Mouse (Mus musculus) heart, embryonic 14.5 days (tissue): Measurements from ENCODE around the gene Dhx34. TPM values are rescaled to one million over a fixed set of nuclear protein-coding genes. Genes with fewer than 3 reads are reported as not detected.

Experiments used
- ATAC-seq: fragments of 200-750 bp; cut with Nextera tagmentation; 2 replicates; pipeline ENCODE4 v1.8.0; 2017; ENCODE audit warnings: low read depth, moderate TSS enrichment; ENCODE audit not compliant: insufficient number of reproducible peaks, insufficient read depth, low FRiP score
- H3K27ac ChIP-seq, 2 experiments: fragments of 200-500 bp in 1 of 2; fragments of 300-500 bp in 1 of 2; sonication (generic) in 1 of 2; replicated peaks in 1 of 2; 2 replicates each; pipeline ENCODE4 v1.5.1; 2012 to 2014; ENCODE audit warnings: low read depth in 2 of 2, low read length in 2 of 2, control low read depth in 1 of 2, mild to moderate bottlenecking in 1 of 2, mixed read lengths in 1 of 2; ENCODE audit not compliant: control insufficient read depth in 1 of 2, insufficient read depth in 1 of 2
- H3K27me3 ChIP-seq: fragments of 300-500 bp; sonication (generic); 2 replicates; pipeline ENCODE4 v1.6.1; 2014; ENCODE audit warnings: mild to moderate bottlenecking, low read length, control low read depth; ENCODE audit not compliant: control insufficient read depth, insufficient read depth
- H3K36me3 ChIP-seq: fragments of 300-500 bp; sonication (generic); 2 replicates; pipeline ENCODE4 v1.6.1; 2014; ENCODE audit warnings: mild to moderate bottlenecking, control low read depth, low read length, mixed read lengths; ENCODE audit not compliant: control insufficient read depth, insufficient read depth
- H3K4me1 ChIP-seq, 2 experiments: fragments of 200-500 bp in 1 of 2; fragments of 300-500 bp in 1 of 2; sonication (generic) in 1 of 2; 2 replicates each; pipeline ENCODE4 v1.6.1; 2012 to 2014; ENCODE audit warnings: low read length in 2 of 2, control low read depth in 1 of 2, mixed read lengths in 1 of 2; ENCODE audit not compliant: control insufficient read depth in 2 of 2, insufficient read depth in 2 of 2
- H3K4me2 ChIP-seq: fragments of 300-500 bp; sonication (generic); 2 replicates; pipeline ENCODE4 v1.6.1; 2014; ENCODE audit warnings: mild to moderate bottlenecking, low read length
- H3K4me3 ChIP-seq, 2 experiments: fragments of 200-500 bp in 1 of 2; fragments of 300-500 bp in 1 of 2; sonication (generic) in 1 of 2; 2 replicates each; pipeline ENCODE4 v1.5.1; 2012 to 2014; ENCODE audit warnings: low read length in 2 of 2, mild to moderate bottlenecking in 2 of 2, control low read depth in 1 of 2, low read depth in 1 of 2, moderate library complexity in 1 of 2; ENCODE audit not compliant: control insufficient read depth in 1 of 2, insufficient read depth in 1 of 2
- H3K9ac ChIP-seq: fragments of 300-500 bp; sonication (generic); 2 replicates; pipeline ENCODE4 v1.6.1; 2014; ENCODE audit warnings: mild to moderate bottlenecking, low read length
- H3K9me3 ChIP-seq: fragments of 300-500 bp; sonication (generic); 2 replicates; pipeline ENCODE4 v1.6.1; 2016; ENCODE audit warnings: low read length, control low read depth; ENCODE audit not compliant: control insufficient read depth
- WGBS: fragments of 180-500 bp; shearing (Covaris S2); extraction: QIAGEN DNeasy Blood & Tissue Kit; methylation state at CpG from one replicate; pipeline ENCODE4 v1.1.7; 2014; 5-methylcytosine and 5-hydroxymethylcytosine counted together
- polyA plus RNA-seq: library from polyadenylated mRNA; unstranded; fragments of >200 nt; fragmentation: Nextera tagmentation; extraction: Ambion mirVana; gene quantifications from 2 replicates; pipeline ENCODE4 v1.2.1, GENCODE M21; 2014

The Dhx34 gene
- polyA plus RNA-seq, 1 experiment from 2014 or later: 7.8 TPM

DNA sequence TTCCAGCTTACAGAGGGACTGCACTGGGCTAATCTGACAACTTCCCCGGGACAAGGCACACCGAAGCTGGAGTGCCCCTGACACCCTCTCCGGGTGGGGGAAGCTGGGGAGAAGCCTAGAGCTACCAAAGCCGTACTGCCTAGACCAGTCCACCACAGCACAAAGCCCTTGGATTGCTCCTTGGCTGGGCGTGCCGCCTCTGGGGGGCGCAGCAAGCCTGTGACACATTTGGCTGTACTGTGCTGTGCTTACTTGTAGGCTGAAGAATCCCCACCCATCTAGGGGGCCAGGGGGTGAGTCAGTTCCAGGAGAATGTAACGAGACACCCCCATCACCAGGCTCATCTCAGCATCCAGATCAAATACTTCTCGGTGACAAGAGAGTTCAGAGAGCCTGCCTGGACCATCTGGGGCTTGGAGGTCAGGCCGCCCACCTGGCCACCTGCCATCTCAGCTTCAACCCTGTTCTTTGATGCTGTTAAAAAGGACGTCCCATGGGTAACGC lies 10.9 kb downstream of the Dhx34 start:
- H3K27ac ChIP-seq: no peak overlapping the region
- H3K4me3 ChIP-seq: no peak overlapping the region
- 67% methylated on average over 12 of the region's 12 CpGs for WGBS
- H3K4me1 ChIP-seq: no peaks in the 10 kb centered on the region
- H3K9ac ChIP-seq: no peak overlapping the region
- H3K27me3 ChIP-seq: no peaks in the 10 kb centered on the region
- ATAC-seq: no peak; the same call in 1 of the 2 replicates
- H3K9me3 ChIP-seq: no peaks in the 10 kb centered on the region
- H3K4me2 ChIP-seq: no peak overlapping the region
- H3K36me3 ChIP-seq: peaks cover 81% of the 10 kb centered on the region

DNA sequence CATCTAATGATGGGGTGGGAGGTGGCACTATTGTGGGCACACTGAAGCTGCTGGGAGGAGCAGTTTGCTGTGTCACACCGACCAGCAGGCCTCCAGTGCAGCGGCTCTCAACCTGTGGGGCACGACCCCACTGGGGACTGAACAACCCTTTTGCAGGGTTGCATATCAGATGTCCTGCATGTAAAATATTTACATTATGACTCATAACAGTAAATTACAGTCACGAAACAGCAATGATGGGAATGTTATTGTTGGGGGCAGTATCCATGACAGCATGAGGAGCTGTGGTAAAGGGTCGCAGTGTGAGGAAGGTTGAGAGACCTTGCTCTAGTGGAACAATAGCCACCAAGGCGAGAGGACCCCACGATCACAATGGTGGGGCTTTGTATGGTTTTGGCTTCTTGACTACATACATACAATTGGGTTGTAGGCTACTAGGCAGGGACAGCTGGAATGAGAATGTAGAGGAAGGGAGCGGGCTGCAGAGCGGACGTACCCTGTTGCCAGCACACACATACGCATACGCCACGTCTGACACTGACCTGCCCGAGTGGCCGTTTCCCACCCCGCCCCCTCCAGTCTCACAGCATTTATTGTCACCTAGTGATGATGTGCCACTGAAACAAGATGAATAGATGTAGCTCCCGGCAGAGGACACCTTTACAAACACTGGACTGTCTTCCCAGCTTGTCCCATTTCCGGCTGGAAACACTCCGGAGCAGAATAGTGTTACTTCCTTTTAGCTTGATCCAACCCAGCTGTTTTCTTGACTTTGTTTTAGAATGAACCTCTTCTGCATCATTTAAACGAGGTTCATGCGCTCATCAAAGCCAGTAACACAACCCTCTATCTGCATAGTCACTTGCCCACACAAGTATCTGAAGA lies 12.8 kb downstream of the Dhx34 start:
- no peak for ATAC-seq
- Histone ChIP-seq H3K9ac (no peak overlapping the region), H3K4me1 (no peaks in the 10 kb centered on the region), H3K4me2 (no peak overlapping the region), H3K4me3 (no peak overlapping the region), H3K36me3 (peaks cover 81% of the 10 kb centered on the region), H3K27me3 (no peaks in the 10 kb centered on the region), H3K27ac (no peak overlapping the region), H3K9me3 (no peaks in the 10 kb centered on the region)
- WGBS: 81% methylated on average over 21 of the region's 21 CpGs

DNA sequence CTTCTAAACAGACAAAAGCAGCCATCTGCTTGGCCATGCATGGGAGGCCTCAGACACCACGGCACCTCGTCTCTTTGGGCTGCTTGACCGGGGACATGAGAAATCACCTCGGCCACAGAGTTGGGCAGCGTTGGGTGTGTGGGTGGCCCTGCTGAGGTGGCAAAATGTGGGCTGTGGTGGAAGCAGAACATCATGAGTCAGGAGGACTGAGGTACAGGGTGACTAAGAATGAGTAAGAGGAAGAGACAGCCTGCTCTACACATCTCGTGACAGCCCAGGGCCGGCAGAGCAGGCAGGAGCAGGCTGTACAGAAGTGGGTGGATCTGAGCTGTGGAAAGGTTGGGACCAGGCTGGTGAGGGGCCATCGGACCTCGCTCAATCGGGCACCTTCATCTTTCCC lies 14.3 kb downstream of the Dhx34 start:
- Histone ChIP-seq H3K4me3 (no peak overlapping the region), H3K27me3 (no peaks in the 10 kb centered on the region), H3K4me1 (no peaks in the 10 kb centered on the region), H3K27ac (no peak overlapping the region), H3K4me2 (no peak overlapping the region), H3K9me3 (no peaks in the 10 kb centered on the region), H3K36me3 (peaks cover 81% of the 10 kb centered on the region), H3K9ac (no peak overlapping the region)
- ATAC-seq: no peak
- 82% methylated on average over 10 of the region's 10 CpGs for WGBS

DNA sequence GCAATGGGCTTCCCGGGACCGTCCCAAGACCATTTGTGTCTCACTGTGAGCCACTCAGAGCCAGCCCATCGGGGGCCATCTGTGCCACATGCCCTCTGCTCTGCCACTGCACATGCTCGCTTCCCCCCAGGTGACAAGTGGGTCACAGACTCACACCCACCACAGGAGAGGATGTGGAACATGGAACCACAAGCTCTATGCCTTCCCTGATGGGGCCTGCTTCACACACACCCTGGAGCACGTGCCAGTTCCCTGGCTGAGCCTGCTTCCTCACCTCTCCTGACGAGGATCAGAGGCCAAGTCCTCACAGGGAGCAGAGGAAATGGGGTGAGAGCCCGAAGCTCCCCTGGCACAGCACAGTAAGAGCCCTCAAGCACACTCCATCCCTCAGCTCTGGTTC lies 14.8 kb downstream of the Dhx34 start:
- no peaks in the 10 kb centered on the region for H3K9me3 ChIP-seq
- WGBS: 77% methylated on average over 7 of the region's 7 CpGs
- H3K36me3 ChIP-seq: peaks cover 82% of the 10 kb centered on the region
- no peak overlapping the region for H3K4me3 ChIP-seq
- no peak overlapping the region for H3K27ac ChIP-seq
- no peak for ATAC-seq
- no peaks in the 10 kb centered on the region for H3K27me3 ChIP-seq
- no peaks in the 10 kb centered on the region for H3K4me1 ChIP-seq
- no peak overlapping the region for H3K4me2 ChIP-seq
- no peak overlapping the region for H3K9ac ChIP-seq

DNA sequence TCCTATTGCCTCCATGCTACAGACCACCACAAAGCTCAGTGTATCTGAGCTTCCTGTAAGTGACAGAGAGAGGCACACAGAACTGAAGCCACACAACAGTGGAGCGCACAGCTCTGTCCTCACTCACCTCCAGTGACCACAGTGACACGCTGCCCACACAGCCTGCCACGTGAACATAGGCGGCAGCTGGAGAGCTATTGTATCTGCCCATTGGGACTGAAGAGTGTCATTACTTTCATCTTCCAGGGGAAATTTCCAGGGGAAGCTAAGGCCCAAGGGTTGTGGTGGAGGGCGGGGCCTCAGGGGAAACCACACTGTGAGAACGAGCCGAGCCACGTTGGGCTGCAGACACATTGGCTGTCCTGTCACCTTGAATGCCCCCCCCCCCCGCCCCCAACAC lies 17.0 kb downstream of the Dhx34 start:
- H3K4me2 ChIP-seq: no peak overlapping the region
- no peak overlapping the region for H3K9ac ChIP-seq
- no peaks in the 10 kb centered on the region for H3K9me3 ChIP-seq
- no peak; the same call in 1 of the 2 replicates for ATAC-seq
- no peak overlapping the region for H3K4me3 ChIP-seq
- 89% methylated on average over 8 of the region's 9 CpGs for WGBS
- no peaks in the 10 kb centered on the region for H3K4me1 ChIP-seq
- H3K36me3 ChIP-seq: peaks cover 83% of the 10 kb centered on the region
- H3K27me3 ChIP-seq: no peaks in the 10 kb centered on the region
- H3K27ac ChIP-seq: no peak overlapping the region

DNA sequence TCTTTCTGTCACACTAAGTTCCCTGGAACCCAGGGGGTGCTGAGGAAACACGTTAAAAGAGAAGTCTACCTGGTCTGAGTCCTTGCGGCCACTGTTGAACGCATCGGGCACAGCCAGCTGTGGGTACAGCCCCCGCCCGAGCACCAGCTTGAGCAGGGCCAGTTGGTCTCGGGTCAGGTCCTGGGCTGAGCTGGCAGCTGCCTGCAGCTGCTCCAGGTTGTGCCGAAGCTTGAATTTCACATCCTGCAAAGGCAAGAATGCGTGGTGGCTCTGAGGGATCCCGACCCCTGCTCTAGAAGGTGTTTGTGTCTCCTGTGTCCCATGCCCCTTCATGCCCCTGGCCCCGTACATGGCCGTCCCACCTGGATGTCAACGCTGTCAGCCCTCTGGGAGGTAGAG lies 18.3 kb downstream of the Dhx34 start:
- no peak overlapping the region for H3K4me2 ChIP-seq
- 85% methylated on average over 13 of the region's 13 CpGs for WGBS
- H3K9me3 ChIP-seq: no peaks in the 10 kb centered on the region
- H3K36me3 ChIP-seq: peaks cover 83% of the 10 kb centered on the region
- ATAC-seq: no peak
- H3K9ac ChIP-seq: no peak overlapping the region
- H3K27ac ChIP-seq: no peak overlapping the region
- H3K27me3 ChIP-seq: no peaks in the 10 kb centered on the region
- no peak overlapping the region for H3K4me3 ChIP-seq
- no peaks in the 10 kb centered on the region for H3K4me1 ChIP-seq

DNA sequence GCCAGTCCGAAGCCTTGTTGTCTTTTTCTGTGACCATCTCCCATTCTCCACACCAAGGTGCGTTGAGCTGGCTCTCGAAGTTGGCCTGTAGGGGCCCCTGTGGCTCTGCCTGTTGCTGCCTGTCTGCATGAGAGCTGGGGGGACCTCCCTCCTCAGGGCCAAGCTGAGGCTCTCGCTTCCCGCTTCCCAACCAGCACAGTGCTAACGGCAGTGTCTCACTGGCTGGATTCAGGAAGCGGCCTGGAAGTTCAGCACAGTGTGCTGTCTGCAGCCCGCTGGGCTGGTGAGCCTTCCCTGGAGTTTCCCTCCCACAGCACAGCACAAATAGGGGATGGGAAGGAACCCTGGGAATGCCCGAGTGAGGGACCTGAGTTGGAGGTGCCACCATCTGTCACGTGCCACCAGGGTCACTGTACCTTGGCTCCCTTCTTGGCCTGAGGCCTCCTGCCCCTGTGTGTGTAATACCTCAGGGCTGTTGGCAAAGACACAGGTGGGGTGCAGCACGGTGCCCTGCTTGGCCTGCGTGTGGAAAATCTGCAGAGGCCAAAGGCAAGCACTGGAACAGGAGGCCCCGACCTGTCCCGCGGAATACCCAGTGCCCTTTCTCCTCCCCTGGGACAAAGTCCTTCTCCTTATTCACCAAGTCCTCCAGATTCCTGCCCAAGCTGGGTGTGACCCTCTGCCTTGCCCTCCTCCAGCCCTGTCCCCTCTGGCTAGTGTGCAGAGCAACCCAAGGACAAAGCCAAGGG lies 18.9 kb downstream of the Dhx34 start:
- WGBS: 80% methylated on average over 15 of the region's 15 CpGs
- no peaks in the 10 kb centered on the region for H3K4me1 ChIP-seq
- ATAC-seq: no peak

More for the DNA sequence above, 18.9 kb downstream of the Dhx34 start:
- H3K27ac ChIP-seq: no peak overlapping the region
- H3K36me3 ChIP-seq: peaks cover 87% of the 10 kb centered on the region
- no peak overlapping the region for H3K4me2 ChIP-seq
- no peaks in the 10 kb centered on the region for H3K27me3 ChIP-seq
- no peak overlapping the region for H3K9ac ChIP-seq
- no peaks in the 10 kb centered on the region for H3K9me3 ChIP-seq
- H3K4me3 ChIP-seq: no peak overlapping the region
